Mouse (Mus musculus): ENCODE results near the gene Gm5936.
"Not testable (repeated sequence)": the region's sequence is repeated elsewhere in the genome, so short reads cannot be mapped to it uniquely, and the experiment has no call there.

GRCm38 (mm10) chrX:74836842-74837522 is at the start of gene Gm5936:
- not testable (repeated sequence) for TF ChIP-seq GATA1 (IDR thresholded peaks at IDR 0.05; ENCODE audit: borderline replicate concordance, low read length); FLI1 (IDR thresholded peaks at IDR 0.05; ENCODE audit: low read length)

All from megakaryocyte, embryonic 14.5 days (primary cell).